Mouse (Mus musculus): ENCODE data around the gene Fam76a. TPM values are rescaled to one million over a fixed set of nuclear protein-coding genes. Genes with fewer than 3 reads are reported as not detected.
"Not testable (repeated sequence)": the region's sequence is repeated elsewhere in the genome, so short reads cannot be mapped to it uniquely, and the experiment has no call there.

Gene Fam76a
- total RNA-seq, 4 experiments from 2014 or later, result 35.4 to 43.7 (median 39.9) TPM

DNA sequence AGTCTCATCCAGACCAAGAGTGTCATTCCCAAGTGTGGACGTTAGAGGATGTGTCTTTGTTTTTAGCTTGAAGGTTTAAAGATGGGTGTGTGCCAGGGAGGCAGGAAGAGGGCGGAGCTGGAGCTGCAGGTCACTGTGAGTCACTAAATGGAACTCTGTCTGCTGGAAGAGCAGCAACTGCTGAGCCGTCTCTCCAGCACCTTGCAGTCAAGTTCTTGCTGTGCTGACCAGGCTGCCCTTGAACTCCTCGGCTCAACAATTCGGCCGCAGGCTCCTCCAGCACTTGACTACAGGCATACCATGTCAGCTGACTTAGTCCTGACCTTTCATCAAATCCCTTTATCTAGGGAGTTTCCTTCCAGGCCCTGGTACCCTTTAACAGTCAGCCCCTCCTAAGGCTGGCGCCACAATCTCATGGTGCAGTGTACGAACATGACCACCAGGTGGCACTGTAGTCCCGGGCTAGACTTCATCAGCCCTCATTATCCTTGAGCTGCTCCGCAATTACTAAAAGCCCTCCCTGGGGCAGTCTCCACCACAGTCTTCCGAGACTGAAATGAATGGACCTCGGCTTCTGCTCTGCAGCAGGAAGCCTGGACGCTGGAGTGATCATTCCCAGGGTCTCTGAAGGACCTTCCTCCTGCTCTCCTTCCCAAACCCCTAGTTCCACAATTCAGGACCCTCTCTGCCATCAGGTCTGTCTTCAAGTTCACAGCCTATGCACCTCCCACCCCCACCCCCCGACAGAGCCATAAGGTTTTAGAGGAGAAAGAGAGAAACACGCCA is 23.1 kb upstream of the Fam76a start:
- peak; percentile 91 for DNase-seq (ENCODE audit: low spot score)

DNA sequence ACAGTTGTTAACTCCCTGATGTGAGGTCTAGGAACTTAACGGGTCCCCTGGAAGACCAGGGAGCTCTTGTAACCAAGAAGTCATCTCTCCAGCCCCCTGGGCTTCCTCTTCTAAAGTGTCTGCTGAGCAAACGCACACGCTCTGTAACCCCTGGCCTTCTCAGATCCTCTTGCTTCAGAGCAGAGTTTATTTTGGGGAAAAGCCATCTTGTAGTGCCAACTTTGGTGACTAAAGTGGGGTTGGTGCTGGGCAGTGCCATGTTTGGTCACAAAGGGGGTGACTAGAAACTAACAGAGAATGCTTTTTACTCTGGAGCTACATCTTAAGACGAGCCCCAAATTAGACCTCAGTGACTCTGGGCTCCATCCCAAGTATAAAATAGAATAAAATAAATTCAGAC is 22.4 kb upstream of the Fam76a start:
- no peak for DNase-seq (ENCODE audit: low spot score)

DNA sequence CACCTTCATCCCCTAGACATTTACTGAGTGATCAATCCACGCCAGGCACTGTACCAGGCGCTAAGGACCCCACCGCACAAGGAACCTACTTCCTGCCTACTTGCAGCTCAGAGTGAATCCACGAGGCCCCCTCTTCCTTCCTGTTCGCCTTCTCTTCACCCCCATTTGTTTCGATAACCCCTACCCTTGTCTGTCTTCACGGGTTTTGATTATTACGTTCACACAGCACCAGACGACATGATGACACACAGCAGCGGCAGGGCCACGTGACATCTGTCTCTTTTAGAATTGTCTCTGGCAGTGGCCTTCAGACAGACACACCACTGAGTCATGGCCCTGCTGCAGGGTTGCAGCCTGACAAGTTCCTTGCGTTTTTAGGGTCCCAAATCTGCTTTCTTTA is 21.7 kb upstream of the Fam76a start:
- DNase-seq (ENCODE audit: low spot score), result no peak

DNA sequence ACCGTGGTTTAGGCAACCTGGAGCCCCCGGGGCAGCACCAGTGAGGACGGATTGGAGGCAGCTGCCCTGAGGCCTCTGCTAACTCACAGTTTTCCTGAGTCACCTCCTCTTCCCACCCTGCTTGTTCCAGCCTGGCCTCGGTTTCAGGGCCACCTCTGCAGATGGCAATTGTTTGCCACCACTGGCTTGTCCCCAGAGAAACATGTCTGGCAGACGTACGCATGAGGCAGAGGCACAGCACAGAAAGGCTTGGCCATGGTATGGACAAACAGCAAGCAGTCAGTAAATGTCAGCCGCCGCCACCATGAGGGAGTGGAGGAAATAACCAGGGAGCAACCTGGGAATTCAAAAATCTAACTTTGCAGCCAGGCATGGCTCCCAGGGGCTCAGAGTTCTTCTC is 20.7 kb upstream of the Fam76a start:
- DNase-seq (ENCODE audit: low spot score), result no peak

DNA sequence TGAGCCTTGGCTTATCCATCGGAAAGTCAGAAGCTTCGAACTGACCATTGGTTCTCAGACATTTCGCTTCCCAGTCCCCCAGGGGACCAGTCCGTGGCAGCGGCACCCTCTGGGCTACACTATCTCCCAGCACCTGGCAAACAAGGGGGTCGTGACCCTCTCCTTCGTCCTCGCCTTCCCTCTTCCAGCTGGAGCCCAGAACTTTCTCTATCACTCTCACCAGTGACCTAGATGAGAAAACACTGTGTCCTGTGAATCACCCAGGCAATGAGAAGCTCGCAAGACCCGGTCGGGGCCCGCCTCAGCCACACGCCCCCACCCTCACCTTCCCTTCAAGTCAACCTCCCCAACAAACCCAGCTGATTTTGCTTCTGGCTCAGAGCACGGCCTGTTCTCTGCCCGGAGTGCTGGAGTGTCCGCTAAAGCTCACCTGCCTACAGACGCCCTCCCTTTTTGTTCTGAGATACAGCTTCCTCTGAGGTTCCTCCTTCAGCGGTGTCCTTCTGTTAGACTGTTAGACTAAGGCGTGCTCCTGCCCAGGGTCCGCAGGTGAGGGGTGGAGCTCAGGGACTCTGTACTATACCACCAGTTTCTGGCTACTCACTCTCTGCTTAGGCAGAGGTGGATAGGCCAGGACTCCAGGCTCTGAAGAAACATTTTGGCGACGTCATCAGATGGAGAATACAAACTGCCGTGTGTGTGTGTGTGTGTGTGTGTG is 18.8 kb upstream of the Fam76a start:
- no peak for DNase-seq (ENCODE audit: low spot score)

DNA sequence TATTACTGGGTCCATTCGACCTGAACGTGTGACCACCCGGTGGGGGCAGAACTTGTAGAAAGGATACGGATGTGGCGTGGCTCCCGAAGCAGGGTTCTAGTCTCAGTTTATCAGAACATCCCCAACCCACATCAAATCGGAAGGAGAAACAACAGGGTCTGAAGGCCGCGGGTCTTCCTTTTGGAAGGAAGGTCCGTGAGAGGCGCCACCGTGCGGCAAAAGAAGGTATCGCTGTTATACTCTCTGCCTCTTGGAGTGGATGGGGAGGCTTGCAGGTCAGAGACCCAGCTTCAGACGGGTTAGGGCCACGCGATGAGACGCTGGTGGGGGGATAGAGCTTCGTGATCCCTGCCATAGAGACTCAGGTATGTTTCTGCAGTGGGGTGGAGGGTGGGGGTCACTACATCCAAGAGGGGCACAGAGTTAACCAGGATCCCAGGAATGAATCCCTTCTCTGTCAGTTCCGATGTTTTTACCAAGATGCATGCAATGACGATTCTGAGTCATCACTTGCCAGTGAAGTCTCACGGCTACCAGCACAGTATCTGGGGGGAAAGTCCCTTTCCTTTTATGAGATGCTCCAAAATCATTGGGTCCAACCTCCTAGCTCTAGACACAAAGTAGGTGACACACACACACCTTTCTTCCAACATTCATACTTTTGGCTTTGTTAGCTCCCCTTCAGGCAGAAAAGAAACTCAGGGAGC is 17.2 kb upstream of the Fam76a start:
- DNase-seq (ENCODE audit: low spot score), result no peak

DNA sequence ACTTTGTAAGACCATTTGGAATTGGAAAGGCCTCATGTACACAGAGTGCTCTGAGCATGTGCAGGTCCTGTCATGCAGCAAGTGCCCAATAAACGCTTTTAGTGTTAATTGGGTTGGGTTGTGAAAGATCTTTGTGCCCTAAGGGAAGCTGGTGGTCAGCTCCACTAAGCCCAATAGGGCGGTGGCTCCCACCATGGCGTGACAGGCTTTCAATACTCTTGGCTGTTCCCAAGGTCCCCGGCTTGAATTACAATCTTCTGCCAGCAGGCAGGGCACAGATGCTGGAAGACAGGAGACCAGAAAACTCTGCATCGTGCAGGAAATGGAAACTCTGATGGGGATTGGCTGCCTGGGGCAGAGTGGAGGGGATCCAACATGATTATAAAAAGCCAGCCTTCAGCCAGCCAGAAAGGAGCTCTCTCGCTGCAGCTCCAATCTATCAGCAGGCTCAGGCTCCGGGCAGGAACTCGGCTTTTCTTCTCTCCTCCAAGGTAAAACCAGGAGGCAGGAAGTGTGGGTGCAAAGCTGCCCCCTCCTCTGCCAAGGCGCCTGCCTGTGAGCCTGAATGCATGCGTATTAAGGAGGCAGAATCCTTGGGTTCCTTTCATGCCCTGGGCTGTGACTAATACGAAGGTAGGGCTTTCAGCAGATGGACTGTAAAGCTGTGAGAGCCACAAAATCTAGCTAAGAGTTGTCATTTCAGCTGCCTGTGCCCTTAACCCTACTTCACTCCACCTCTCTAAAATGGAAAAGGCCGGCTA is 16.0 kb upstream of the Fam76a start:
- DNase-seq (ENCODE audit: low spot score), result no peak

DNA sequence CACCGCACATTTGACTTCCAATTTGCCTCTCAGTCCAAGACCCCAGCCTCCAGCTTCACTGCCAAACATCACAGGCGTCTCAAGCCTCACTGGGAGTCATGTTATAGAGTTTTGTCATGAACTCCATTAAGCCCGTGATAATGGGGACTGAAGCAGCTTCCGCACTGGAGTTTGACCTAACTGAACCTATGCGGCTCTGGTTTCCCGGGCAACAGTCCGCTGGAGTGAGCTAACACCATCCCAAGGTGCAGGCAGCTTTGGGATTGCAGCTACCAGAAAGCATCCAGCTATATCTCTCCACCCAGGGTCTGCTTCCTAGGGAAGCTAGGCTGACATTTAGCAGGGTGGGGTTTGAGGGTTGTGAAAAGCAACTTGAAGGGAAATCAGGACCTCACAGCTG is 12.3 kb upstream of the Fam76a start:
- no peak for DNase-seq (ENCODE audit: low spot score)

DNA sequence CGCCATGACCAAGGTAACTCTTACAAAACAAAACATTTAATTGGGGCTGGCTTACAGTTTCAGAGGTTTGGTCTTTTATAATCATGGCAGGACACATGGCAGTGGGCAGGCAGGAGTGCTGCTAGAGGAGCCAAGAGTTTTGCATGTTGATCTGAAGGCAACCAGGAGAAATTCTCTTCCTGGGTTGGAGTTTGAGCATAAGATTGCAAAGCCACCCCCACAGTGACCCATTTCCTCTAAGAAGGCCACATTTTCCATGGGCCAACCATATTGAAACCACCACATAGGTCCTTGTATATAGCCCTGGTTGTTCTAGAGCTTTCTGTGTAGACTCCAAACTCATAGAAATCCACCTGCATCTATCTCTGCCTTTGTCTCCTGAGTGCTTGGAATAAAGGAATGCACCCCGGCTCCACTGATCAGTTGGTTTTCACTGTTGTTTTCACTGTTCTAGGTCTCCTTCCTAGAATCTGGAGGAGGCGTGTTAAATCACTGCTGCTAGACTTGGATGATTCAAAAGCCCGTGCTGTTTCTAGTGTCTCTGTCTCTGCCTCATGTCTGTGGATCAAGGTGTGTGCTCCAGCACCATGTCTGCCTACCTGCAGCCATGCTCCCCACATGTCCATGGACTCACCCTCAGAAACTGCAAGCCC is 10.5 kb upstream of the Fam76a start:
- no peak for DNase-seq (ENCODE audit: low spot score)

DNA sequence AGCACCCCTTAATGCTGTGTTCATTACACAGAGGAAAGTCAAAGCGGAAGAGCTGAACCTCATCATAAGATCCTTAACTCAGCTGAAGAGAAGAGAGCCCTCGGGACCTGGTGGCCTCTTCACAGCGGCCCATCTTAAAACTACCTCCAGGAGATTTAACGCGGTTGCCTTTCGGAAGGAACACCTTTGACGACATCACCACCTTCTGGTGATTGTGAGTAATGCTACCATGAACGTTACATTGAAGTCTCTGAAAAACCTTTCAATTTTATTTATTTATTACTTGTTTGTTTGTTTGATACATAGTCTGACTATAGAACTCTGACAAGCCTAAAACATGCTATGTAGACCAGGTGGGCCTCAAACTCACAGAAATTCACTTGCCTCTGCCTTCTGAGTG is 8.4 kb upstream of the Fam76a start:
- DNase-seq (ENCODE audit: low spot score), result peak; percentile 61

DNA sequence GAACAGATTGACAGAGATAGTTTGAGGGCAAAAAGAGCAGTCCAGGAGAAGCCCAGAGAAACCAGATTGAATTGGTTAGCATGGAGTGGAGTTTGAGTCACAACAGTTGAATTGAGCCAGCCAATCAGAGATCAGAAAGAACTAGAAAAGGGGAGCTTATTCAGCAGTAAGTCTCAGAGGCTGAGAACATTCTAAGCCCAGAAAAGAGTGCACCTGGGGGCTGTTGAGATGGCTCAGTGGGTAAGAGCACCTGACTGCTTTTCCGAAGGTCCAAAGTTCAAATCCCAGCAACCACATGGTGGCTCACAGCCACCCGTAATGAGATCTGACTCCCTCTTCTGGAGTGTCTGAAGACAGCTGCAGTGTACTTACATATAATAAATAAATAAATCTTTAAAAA is 4.2 kb upstream of the Fam76a start:
- not testable (repeated sequence) for DNase-seq (ENCODE audit: low spot score)

DNA sequence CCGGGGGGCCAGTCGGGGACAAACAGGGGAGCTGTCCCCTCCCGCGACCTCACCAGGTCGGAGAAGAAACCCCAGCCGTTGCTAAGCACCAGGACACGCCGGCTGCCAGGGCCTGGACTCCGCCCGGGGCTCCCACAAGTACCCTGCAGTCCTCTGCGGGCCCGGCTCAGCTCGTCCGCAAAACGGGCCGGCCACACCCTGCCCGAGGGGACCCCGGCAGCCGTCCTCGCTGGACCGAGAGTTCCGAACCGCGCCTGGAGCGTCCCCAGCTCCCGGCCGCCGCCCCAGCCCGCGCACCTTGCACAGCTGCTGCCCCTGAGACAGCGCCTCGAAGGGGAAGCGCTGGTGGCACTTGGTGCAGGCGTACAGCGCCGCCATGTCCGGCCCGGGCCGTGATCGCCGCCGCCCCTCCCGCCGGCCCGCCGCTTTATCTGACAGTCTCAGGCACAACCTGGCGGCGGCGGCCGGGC is 262 bp downstream of the Fam76a start:
- peak; percentile 34 for DNase-seq (ENCODE audit: low spot score)

DNA sequence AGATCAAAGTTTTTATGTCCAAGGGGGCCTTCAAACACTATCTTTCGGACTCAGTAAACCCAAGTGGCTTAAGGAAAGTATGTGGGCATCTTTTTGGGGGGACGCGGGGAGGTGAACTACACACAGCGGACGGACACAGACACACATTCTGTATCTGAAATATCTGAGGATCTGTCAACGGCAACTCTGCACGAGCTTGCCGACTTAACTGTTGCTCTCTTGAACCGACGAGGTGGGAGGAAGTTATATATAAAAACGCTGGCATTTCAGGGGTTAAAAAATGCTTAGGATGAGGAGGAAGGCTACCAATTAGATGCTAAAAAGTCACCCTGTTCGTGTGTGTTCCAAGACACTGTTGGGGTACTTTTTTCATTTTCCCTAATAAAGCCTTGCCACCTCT is 870 bp downstream of the Fam76a start:
- no peak for DNase-seq (ENCODE audit: low spot score)

DNA sequence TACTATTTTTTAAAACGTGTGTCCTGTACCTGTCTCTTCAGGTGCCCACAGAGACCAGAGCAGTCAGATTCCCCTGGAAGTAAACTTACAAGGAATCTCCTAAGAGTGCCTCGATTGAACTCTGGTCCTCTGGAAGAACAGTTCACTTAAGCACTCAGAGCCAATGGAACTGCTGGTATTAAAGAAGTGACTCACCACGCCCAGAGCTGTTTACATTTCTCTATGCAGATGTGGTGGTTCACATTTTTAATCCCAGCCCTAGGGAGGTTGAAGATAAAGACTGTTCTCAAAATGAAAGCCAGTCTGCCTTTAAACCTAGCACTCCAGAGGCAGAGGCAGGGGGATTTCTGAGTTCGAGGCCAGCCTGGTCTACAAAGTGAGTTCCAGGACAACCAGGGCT is 2.2 kb downstream of the Fam76a start:
- no peak for DNase-seq (ENCODE audit: low spot score)

DNA sequence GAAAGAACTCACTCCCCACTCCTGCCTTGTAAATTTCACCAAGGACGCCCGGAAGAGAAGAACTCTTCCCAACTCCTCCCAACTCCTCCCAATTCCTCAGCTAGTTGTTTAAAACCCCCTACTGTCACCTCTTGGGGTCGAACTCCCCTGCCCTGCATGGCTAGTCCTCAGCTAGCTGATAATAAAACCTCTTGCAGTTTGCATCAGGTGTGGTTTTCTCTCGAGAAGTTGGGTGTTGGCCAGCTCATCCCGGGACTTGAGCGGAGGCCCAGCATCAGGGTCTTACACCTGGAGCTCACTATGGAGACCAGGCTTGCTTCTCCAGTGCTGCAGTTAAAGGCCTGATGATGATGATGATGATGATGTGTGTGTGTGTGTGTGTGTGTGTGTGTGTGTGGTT is 3.9 kb downstream of the Fam76a start:
- DNase-seq (ENCODE audit: low spot score), result not testable (repeated sequence)

DNA sequence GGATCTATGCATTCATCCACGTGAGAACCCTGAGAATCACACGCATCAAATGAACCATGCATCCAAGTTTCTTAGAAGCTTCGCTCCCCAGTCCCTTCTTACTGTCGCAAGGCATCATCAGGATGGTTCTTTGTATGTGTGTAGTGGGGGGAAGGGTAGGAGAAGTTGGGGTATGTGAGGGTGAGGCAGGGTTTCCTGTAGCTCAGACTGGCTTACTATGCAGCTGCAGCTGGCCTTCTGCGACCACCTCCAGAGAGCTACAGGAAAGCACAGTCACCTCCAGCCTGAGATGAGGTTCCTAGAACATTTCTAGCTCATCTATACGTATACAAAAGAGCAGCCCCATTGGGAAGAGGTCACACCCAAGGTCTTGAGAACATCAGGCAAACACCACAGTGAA is 10.2 kb downstream of the Fam76a start:
- DNase-seq (ENCODE audit: low spot score), result no peak

DNA sequence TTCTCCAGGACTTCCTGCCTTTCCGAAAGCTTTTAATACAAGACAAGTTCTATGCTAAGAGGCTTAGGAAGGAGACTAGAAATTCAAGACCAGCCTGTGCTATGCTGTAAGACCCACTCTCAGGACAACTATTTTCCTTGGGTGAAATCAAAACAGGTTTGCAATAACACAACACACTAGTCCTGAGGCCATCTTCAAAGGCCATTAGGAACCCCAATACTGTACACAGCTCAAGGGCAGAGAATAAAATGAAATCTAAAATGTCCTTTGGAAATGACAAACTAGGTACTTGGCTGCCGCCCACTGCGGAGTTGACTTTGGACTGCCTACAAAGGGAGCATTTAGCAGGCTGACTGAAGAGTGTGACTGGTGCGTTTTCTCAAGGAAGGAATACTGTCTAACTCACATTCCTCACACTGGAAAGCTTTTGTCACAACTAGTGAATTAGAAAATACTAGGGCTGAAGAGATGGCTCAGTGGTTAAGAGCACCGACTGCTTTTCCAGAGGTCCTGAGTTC is 16.5 kb downstream of the Fam76a start:
- no peak for DNase-seq (ENCODE audit: low spot score)

DNA sequence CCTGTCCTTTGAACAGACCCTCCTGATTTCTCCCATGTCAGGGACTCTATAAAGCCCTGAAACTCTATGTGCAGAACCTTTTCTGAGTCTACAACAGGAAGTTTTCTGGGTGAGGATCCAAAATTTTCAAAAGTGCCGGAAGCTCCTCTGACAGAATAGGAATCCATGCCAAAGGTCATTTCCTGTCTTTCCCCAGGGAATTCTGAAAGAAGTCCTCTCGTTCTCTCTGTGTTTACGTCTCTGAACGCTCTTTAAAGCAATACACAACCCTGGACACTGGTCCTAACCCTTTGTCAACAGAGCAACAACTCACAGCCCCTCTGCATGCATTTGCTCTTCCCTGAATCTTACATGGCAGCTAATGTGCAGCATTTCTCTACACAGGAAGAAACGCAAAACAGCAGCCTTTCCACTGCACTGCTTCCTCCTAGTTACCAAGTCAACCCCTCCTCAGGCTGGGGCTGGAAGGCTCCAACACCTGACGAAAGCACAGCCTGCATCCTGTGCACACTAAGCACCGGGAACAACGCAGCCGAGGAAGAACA is 17.5 kb downstream of the Fam76a start:
- DNase-seq (ENCODE audit: low spot score), result peak; percentile 88

DNA sequence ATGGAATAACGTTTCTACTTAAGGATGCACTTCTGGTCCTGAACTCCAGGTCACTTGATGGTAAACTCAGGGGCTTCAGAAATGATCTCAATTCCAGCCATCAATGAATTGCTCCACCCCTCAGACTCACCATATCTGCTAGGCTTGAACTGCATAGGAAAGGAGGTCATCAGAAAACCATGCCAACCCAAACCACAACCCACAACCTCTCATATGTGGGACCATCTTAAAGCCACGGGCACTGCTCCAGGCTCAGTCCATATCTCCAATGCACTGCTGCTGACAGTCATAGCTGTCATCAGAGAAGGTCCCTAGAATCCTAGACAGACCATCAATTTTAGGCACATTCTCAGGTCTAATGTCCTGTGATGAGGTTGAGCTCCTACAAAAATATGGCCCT is 18.3 kb downstream of the Fam76a start:
- DNase-seq (ENCODE audit: low spot score), result no peak

DNA sequence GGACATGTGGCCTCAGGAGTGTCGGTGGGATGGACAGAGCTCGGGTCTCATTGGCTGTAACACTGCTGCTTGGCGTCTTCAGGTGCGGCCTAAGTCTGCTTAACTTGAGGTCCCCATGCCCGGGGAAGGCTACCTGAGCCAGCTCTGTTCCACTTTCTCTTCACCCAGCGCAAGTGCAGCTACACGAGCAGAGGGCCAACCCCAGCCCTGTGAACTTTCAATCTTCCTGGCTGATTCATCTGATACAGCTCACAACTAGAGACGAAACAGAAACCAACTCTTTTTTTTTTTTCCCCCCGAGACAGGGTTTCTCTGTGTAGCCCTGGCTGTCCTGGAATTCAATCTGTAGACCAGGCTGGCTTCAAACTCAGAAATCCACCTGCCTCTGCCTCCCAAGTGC is 24.2 kb downstream of the Fam76a start:
- no peak for DNase-seq (ENCODE audit: low spot score)

DNA sequence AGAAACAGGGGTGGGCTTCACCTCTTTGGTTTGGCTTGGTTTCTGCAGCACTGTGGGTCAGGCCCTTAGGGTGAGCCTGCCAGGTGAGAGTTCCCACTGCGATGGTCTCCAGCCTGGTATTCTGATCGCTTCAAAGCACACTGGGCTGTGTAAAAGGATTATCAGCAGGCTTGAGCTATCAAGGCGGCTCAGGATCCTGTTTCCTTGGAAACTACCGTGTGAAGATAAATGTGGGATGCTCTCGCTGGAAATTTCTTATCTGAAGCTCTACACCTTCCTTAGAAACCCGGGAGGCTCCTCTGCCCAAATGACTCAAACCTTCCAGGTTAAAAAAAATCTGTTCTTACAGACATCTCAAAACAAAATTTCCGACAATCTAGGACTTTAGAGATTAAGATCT is 28.0 kb downstream of the Fam76a start:
- no peak for DNase-seq (ENCODE audit: low spot score)
